Mouse (Mus musculus): Measurements from ENCODE around the gene Med26.

The Med26 gene

DNA sequence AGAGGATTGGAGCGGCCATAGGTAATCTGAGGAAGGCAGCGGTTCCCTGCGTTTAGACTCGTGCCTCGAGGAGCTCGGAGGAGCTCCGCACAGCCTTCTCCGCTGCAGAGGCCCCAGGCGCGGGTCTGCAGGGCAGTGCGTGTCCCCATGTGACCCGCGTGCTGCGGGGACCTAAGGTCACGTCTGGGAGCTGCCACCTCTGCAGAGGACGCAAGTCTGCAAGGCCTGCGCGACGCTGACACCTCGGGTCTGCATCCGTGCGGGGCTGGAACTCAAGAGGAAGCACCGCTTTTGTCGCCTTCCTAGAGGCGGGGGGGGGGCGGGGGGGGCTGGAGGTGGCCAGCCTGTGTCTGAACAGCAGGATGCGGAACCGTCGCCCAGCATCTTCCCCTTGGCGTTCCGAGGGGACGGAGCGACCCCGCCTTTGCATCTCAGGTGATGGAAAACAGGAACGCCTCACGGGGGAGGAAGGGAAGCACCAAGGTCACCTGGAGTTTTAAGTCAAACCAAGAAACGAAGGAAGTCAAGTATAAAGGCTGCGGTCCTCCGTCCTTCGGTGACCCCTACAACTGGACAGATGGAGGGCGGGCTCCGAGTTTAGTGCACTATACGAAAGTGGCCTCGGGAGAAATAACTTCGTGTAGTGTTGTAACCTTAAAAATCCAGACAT, 709 bp upstream of the Med26 start:
- CTCF ChIA-PET = interaction anchor here (0.6 to 0.7 kb wide), 2 partner anchors 75 to 126 kb away, joined by 7 to 9 read pairs; no protein-coding TSS in a partner anchor

DNA sequence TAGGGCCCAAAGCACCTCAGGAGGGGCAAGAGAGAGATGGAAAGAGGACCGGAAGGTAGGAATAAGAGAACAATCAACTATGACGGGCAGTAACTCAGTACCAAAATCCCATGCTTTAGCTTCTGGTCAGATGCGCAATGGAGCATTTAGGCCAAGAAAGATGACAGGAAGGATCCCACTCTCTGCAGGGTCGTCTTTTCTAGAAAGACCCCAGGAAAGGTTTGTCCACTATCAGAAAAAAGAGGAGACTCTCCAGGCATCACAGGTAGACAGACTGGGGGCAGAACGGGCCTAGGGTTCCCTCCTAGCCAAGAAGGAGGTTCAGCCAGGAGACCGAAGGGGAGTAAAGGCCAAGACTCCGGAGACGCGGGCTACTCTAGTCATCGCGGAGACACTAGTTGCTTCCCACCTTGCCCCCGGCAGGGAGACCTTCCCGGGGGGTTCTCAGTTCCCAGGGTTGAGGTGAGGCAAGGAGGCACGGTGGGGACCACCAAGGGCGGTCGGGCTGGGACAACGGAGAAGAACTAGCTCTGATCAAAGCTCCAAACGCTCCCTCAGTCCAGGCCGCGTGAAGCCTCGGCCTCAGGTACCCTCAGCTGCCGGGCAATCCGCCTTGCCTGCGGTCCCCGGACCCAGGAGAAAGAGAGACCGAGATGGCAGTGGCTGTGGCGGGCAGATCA, 808 bp downstream of the Med26 start:
- CTCF ChIA-PET = interaction anchor here (0.6 kb wide), 1 partner anchor 133 kb away, joined by 6 read pairs; no protein-coding TSS in a partner anchor

- CTCF ChIA-PET = no interaction called here
Observed at GRCm38 (mm10) chr8:72539234-72539633, 8.8 kb downstream of the Med26 start.

- CTCF ChIA-PET = no interaction called here
Observed at GRCm38 (mm10) chr8:72534888-72535287, 13.2 kb downstream of the Med26 start.

DNA sequence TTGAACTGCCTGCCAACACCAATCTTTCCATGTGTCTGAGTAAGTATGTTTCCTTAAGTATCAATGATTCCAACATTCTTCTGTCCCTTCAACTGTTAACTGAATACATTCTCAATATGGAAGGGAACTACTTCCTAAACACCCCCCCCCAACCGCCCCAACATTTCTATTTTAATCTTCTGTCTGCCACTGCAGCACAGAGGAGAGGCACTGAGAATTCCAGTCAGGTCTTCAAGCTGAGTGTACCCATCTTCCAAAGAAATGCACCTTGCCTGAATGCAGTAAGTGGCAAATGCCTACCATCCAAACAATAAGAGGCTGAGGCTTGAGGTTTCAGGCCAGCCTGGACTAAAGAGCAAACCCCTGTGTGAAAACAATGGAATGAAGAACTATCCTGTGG, 16.0 kb downstream of the Med26 start:
- CTCF ChIA-PET = interaction anchor here (0.6 kb wide), 1 partner anchor 88 kb away, joined by 12 read pairs; no protein-coding TSS in a partner anchor

DNA sequence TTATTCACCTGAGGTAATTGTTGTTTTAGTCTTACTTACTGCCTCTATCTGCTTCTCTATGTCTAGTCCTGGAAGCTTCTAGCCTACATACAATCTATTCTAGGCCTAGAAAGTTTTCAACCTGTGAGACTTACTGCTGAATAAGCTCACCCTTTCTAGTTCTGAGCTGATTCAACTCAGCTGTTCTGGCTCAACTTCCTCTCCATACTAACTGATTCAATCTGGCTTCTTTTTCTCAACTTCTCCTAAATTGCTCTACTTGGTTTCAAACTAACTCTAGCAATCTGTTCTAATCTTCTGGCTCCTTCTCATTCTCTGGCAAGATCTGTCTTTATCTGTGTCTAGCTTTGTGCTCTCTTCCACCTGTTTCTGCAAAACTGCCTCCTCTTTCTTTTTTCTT, 26.2 kb downstream of the Med26 start:
- CTCF ChIA-PET = interaction anchor here (0.7 kb wide), 1 partner anchor 246 kb away, joined by 3 read pairs; no protein-coding TSS in a partner anchor

GRCm38 (mm10) chr8:72517421-72517988, 30.6 kb downstream of the Med26 start:
- CTCF ChIA-PET = no interaction called here

- CTCF ChIA-PET = no interaction called here
Observed at GRCm38 (mm10) chr8:72513158-72513557, 34.9 kb downstream of the Med26 start.

DNA sequence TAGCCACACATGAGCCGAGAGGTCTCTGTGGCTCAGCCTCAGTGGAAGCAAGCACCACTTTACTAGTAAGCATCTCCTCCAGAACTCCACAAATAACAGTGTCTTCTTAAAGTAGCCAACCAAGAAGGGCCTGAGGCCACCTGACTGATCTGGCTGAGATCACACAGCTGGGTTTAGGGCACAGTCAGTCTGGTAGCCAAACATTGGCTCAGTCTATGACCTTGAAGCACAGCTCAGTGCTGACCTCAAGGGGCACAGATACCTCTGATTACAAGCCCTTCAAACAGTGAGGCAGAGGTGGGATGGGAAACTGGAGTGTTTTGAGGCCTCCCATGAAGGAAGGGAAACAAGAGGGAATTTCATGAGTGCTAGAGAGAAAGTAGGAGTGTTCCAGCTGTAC, 35.4 kb downstream of the Med26 start:
- CTCF ChIA-PET = no interaction called here

- CTCF ChIA-PET = interaction anchor here (0.7 kb wide), 1 partner anchor 28 kb away, joined by 3 read pairs; no protein-coding TSS in a partner anchor
Observed at GRCm38 (mm10) chr8:72507505-72507904, 40.6 kb downstream of the Med26 start.

DNA sequence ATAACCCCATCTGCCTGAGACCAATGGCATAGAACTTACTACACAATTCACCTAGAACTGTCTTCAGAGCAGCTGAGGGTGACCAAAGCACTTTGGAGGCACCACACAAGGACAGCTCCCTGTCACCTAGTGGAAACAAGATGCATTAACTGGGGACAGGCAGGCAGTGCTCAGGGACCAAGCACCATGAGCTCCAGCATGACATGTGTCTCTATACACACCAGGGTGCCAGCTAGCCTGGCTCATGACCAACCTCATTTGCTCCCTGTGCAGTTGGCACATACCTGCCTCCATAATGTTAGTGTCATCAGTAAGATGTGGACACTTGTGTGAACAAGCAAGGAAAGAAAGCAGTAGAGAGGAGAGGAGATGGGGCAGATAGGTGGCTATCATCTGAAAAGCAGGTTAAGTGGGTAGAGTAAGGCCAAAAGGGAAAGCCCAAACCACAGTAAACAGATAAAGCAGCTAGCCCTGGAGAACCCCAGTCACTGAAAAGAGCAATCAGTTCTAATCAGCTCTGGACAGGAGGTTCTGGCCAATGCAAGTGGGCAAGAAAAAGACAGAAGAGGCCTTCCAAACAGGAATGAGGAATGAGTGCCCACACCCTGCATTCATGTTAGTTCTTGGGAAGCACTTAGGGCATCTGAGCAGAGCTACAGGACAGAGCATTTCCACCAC, 43.3 kb downstream of the Med26 start:
- CTCF ChIA-PET = interaction anchor here (0.5 kb wide), 1 partner anchor 34 kb away, joined by 5 read pairs; no protein-coding TSS in a partner anchor

- CTCF ChIA-PET = no interaction called here
Observed at GRCm38 (mm10) chr8:72504137-72504536, 43.9 kb downstream of the Med26 start.

DNA sequence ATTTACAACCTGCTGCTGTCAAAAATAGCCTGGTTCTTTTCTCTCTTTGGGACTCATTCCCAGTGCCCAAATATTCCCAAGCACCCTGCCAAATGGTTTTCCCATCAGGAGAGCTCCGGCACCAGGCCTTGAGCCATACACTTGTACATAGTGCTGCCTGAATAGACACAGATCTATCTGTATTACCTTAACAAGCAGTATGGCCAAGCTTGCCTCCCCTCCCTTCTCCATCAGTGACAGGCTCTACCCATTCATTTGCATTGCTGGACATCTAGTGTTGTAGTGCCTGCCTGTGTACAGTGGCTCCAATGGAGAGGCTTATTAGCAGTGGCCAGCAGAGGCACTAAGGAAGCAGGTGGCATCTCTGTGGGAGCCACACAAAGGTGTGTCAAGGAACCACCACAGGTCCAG, 47.5 kb downstream of the Med26 start:
- CTCF ChIA-PET = no interaction called here

DNA sequence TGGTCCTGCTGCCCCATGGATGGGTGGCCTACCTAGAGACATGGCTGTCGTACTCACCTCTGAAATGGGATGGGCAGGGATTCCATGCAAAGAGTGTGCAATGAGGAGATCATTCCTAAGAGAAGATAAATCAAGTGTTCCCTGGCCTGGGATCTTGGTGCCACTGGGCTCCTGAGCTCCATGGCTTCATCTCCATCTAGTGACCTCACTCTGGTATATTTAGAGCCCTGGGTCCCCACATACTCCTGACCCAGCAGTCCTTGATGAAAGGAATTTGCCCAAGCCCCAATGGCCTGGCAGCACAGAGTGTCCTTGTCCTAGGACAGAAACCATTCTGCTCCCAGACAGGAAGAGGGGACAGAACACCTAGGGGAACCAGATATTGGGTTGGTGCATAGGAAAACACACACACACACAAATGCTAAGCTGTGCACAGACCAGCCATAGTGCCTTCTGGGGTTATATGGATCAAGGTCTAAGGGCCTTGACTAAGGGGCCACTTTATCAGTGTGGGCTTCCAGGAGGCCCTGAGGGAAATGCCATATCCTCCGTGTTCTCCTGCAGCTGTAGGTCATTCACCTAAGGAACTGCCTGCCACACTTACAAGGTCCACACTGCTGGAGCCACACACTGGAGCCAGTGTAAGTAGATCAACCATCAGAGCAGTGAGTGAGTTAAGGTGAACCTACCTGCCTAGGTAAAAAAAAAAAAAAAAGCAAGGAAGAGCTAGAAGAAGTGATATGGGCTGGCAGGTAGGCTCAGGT, 48.4 kb downstream of the Med26 start:
- CTCF ChIA-PET = no interaction called here

GRCm38 (mm10) chr8:72498527-72498926, 49.5 kb downstream of the Med26 start:
- CTCF ChIA-PET = no interaction called here

GRCm38 (mm10) chr8:72497911-72498310, 50.2 kb downstream of the Med26 start:
- CTCF ChIA-PET = no interaction called here

DNA sequence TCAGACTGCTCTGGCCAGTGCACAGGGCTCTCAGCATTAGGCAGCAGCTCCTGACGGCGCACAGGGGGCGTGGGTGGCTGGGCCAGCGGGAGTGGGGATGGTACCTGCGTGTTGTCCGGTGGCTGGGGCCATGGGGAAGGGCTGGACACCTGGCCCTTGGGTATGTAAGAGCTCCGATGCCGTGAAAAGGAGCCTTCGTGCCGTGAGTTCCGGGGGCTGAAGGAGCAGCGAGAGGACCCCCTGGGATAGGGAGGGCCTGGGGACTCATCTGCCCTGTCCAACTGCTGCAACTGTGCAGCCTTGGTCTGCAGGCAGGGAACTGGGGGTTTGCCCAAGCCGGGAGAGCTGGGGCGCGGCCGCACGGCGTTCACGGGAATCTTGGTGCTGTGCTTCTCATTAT, 51.9 kb downstream of the Med26 start:
- CTCF ChIA-PET = interaction anchor here (0.9 kb wide), 1 partner anchor 18 kb away, joined by 7 read pairs; no protein-coding TSS in a partner anchor

- CTCF ChIA-PET = interaction anchor here (0.9 kb wide), 1 partner anchor 19 kb away, joined by 7 read pairs; no protein-coding TSS in a partner anchor
Observed at GRCm38 (mm10) chr8:72495411-72496111, 52.5 kb downstream of the Med26 start.

- CTCF ChIA-PET = no interaction called here
Observed at GRCm38 (mm10) chr8:72493381-72493780, 54.7 kb downstream of the Med26 start.

GRCm38 (mm10) chr8:72492622-72493081, 55.4 kb downstream of the Med26 start:
- CTCF ChIA-PET = no interaction called here

All from spleen, embryonic (tissue).